Mouse (Mus musculus) heart, postnatal 0 days (tissue): ENCODE measurements around the gene Prss35.

Source experiments
- CTCF ChIP-seq: IDR thresholded peaks from 2 replicates; pipeline ENCODE4 v1.5.1; 2016; ENCODE audit warnings: antibody characterized with exemption, control low read depth, low read depth
- EP300 ChIP-seq: IDR thresholded peaks from 2 replicates; pipeline ENCODE4 v1.6.1; 2016; ENCODE audit warnings: antibody characterized with exemption, low read depth

DNA sequence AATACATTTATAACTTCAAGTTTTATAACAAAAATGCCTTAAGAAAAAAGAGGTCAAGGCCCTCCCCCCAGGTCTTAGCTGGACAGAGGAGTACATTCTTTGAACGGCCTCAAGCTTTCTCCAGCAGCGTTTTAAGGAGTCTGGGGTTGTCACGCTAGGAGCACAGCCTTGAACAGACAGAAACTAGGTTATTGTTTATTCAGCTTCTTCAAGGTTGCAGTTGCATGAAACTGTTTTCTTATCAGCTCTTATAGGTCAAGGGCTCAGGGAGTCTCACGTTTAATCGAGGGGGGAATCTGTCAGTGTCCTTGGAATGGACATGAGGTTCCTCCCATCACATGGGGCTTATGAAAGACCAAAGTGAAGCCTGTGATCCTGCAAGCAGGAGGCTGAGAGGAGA is 26.3 kb upstream of the Prss35 start:
- TF ChIP-seq EP300 (no peak), CTCF (no peak)
